Mouse (Mus musculus) 416B (cell line): ENCODE measurements around the gene Gm47841.

ENCODE experiments used
- DNase-seq: peaks from one replicate; pipeline ENCODE4 v3.0.0; 2011; ENCODE audit warnings: low read depth

Gm47841 gene

DNA sequence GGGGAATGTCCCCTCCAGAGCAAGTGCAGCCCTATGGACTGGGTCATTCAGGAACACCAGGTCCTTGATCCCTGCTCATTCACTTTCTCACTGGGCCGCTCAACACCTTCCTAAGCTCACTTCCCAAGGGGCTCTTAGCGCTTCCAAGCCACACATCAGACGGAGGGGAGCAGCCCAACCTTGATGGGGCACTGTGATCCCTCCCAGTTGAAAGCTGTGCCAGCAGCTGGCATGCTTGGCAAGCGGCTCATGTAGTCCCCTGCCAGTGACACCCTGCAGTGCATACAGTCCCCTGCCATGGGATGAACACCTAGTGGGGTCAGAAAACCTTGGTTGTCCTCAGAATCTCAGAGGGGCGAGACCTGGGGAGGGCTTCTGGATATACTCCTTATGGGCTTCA lies 26.9 kb upstream of the Gm47841 start:
- DNase-seq, result no peak

DNA sequence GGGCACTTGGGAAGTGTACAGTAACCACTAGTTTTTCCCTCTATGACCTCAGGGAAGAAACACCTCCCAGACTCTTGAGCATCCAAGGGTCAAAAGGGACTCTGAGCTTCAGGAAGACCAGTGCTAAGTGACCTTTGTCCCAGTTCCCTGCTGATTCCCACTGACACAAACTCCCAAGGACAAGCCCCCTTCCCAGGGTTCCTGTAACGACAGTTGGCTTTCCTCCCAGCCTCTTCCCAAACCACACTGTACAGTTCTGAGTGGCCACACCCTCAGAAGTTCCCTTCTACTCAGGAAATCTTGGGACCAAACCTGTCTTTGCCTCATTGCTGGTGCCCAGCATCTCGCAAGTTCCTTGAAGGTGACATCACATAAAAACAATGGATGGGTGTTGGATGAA lies 25.5 kb upstream of the Gm47841 start:
- no peak for DNase-seq

DNA sequence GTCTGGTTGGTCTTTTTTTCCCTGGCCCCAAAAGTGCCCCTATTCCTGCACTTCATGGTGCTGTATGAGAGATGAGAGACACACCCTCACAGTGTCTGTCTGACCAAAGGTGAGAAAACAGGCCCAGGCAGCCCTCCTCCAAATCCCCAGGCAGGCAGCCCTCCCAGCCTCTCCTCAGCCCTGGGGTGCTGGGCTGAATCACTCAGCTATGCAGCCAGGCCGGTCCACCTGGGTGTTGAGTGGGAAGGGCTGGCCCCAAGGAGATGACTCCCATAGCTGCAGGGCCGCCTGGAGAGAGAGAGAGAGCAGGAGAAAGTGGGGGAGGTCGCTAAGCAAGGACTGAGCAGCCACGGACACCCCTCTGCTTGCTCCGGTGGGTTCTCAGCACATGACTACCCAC lies 23.6 kb upstream of the Gm47841 start:
- no peak for DNase-seq

DNA sequence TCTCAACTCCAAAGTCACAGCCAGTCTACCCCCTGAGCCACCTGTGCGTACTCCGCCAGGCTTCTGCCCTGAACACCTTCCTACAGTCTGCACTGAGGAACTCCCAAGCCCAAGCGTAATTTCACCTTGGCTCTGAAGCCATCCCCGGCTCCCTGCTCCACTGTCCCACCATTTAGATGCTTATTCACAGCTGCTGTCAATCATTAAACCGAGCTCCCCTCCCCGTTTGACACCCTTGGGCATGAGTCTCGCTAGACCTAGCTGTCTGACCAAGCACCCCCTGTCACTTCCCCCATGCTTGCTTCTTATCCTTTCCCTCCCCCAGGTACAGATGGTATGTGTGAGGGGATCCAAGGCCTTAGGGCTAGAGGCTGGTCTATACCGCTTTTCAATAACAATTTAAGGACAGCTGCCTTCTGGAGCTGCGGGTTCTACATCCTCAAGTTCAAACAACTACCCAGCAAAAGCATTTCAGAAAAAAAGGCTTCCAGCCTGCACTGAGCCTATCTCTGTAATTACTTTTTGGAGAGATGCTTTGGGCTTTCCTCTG lies 22.5 kb upstream of the Gm47841 start:
- DNase-seq, result no peak

DNA sequence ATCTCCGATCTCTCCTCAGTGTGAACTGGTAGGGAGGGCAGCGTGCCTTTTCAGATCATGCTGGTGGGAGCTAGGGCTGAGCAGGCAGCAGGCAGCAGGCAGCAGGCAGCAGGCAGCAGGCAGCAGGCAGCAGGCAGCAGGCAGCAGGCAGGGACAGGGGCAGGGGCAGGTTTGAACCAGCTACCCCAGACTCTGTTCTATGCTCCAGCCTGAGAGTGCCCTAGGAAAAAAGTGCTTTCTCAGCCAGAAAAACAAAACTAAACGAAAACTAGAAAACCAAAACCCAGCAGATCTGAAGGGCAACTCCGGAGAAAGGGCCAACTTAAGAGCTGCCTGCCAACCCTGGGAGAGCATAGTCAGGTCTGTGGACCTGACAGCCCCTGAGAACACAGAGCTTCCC lies 21.5 kb upstream of the Gm47841 start:
- DNase-seq, result no peak

DNA sequence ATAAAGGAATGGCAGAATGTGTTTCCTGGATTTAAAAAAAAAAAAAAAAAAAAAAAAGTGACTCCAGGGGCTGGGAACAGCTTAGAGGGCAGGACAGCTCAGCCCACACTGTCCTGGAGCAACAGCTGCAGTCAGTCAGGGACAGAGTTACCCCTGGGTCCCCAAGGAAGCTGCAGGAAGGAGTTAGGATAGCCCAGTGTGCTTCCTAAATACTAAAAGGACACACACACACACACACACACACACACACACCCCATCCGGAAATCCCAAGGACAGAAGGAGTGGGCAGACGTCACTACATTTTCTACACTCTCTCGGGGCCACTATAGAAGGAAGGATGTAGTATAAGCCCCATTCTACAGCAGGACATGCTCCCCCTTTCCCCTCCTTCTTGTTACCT lies 20.8 kb upstream of the Gm47841 start:
- no peak for DNase-seq

DNA sequence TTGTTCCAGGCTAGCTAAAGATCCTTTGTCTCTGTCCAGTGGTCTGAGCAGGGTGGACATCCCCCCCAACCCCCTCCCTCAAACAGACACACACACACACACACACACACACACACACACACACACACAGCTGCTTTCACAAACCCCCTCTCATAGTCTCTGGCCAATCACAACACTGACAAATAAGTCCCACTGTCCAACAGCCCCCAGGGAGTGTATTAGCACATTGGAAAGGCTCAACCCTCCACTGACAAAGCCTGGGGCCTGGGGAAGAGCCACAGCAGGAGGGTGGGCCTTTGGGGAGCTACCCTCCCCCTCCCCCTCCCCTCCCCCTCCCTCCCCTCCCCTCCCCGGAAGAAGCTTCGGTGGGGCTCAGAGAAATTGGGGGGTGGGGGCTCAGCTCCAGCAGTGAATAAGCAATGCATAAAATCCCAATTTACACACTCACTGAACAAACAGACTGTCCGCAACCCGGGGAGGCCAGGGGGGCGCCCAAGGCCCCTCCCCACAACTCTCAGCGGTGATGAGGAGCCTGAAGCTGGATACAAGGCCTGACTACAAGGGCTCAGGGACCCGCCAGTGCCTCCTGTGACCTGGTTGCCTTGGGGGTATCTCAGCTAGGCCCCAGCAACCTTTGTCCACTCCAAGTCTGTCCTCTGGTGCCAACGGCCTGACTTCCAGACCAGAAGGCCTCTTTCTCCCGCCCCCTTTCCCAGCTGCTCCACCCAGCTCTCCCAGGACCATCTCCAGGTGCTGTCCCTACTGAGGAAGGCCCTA lies 19.9 kb upstream of the Gm47841 start:
- DNase-seq, result no peak

DNA sequence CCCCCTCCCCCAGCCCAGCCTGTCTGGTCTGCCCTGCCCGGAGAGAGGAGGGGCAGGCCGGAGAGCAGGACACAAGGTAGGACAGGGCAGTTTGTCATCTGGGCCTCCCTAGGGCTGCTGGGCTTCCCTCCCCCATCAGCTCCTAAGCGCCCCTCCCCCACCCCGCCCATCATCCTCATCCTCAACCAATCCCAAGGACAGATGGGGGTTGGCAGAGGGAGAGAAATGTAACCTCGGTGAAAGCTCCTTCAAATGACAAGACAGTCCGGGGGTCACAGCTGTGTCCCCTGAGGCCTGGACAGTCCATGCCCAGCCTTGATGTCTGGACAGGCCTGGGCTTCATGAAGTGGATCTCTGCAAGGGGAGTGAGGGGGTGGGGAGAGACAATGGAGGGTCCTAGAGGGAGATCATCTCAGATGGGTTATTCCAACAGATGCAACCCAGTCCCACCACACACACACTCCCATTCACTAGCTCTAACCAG lies 19.2 kb upstream of the Gm47841 start:
- DNase-seq, result no peak

DNA sequence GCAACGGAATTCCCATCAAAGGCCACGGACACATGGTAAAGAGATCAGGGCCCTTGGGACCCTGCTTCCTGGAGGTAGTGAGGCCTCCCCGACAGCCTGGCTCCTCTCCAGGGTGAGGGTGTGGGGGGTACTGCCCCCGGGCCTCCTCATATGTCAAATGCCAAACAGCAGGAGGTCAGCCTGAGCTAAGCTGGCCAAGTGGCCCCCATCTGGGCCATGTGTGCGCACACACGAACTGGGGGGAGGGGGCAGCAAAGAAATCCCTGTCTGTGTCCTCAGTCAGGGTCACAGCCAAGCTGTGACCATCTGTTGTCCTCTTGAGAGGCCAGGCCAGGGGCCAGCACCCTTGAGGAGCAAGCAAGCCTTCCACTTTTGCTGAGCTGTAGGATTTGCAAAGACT lies 17.9 kb upstream of the Gm47841 start:
- no peak for DNase-seq

DNA sequence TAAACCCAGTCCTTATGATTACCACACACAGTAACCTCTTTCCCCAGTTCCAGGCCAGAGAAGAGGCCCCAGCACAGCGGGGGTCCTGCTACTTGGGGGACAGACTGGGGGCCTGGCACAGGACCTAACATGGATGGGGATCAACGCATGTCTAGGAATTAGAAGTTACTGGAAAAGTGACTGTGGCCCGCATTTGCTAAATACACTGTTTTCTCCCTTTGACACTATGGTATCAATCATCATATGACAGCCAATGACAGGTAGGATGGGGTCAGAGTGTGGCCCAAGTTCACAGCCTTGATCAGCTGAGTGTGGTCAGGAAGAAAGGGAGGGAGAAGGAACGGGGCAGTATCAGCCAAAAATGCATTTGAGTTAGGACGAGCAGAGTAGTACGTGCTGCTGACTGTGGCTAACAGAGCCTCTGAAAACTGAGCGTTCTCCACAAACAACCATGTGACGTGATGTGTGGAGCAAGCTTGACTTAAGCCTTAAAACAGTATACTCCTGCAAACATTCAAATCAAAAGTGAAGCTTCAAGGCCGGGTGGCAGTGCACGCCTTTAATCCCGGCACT lies 13.2 kb upstream of the Gm47841 start:
- DNase-seq, result no peak

DNA sequence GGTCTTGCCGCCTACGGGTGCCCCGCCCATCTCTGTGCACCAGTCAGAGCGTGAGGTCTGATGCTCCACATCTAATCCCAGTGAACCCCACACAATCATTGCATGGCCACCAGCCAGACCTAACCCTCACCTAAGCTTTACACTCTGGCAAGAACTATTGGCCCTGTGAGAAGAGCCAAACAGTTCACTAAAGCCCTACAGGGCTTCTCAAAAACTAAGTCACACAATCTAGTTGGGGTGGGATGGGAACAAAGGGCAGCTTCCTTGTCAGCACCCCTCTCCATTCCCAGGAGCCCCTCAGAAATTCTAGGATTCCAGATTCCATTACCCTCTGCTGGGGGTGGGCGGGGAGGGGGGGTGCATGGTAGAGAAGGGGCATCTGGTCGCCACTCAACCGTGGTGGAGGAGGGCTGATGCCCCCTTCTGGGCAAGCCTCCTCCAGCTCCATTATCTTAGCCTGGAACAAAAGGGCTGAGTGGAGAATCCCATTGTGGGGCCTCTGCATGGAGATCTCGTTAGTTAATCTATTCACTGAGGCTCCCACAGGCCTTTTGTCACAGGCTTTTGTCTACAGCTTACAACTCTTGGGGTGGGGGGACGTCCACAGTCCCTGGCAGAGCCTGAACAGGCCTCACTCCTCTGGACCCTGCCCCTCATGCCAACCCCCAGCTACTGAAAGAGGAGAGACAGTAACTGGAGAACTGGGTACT lies 12.5 kb upstream of the Gm47841 start:
- no peak for DNase-seq

DNA sequence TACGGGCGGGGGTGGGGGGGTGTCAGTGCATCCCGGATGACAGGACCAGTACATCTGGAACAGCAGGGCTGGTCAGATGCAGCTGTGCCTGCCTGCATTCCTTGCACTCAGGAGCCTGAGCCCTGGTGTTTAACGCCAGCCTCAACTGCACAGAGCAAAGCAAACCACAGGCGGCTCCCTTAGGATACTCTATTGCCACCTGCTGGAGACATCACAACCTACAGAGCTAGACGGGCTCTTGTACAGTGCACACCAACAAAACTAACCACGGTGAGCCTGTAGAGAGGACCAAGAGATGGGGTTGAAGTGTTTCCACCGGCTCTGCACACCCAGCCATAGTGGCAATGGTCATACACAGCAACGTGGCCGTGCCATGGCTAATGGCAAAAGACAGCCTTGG lies 9.0 kb upstream of the Gm47841 start:
- peak; percentile 67 for DNase-seq

DNA sequence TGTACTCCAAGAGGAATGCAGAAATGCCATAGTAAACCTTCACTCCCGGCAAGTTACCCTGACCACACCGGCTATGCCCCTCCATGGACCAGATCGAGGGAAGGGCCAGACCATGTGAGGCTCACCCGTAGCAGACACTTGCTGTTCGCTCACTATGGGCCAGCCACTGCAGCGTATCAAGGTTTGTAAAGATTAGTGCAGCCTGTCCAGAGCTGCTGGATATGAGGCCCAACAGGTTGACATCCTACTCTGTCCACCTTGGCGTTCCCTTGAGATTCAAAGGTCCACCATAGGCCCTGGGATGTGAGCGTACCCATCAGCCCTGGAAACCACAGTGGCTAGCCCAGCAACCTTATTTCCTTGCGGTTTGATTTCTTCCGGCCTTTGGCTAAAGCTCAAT lies 7.3 kb upstream of the Gm47841 start:
- no peak for DNase-seq

DNA sequence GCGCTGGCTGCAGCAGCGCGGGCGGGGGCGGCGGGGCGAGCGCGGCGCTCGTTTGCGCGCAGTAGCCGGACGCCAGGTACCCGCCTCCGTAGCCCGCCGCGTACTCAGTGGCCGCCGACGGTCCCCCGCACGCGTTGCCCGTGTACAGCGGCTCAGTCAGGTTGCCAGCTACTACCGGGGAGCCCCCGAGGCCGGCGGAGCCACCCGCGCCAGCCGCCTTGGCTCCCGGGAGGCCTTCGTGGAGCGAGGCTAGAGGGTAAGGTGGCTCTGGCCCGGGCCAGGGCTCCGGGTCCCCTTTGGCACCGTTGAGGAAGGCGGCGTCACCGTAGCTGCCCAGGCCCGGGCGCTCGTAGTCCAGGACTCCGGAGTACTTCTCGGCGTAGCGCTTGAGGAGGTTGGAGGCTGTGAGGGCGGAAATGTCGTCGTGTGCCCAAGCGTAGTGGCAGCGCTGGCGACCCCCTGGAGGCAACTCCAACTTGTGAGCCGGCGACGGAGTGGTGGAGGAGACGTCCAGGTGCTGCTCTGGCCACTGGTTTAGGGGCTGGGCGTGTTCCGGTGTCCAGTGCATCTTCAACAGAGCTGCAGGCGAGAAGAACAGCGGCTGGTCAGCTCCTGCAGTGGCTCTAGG lies 6.7 kb upstream of the Gm47841 start:
- no peak for DNase-seq

DNA sequence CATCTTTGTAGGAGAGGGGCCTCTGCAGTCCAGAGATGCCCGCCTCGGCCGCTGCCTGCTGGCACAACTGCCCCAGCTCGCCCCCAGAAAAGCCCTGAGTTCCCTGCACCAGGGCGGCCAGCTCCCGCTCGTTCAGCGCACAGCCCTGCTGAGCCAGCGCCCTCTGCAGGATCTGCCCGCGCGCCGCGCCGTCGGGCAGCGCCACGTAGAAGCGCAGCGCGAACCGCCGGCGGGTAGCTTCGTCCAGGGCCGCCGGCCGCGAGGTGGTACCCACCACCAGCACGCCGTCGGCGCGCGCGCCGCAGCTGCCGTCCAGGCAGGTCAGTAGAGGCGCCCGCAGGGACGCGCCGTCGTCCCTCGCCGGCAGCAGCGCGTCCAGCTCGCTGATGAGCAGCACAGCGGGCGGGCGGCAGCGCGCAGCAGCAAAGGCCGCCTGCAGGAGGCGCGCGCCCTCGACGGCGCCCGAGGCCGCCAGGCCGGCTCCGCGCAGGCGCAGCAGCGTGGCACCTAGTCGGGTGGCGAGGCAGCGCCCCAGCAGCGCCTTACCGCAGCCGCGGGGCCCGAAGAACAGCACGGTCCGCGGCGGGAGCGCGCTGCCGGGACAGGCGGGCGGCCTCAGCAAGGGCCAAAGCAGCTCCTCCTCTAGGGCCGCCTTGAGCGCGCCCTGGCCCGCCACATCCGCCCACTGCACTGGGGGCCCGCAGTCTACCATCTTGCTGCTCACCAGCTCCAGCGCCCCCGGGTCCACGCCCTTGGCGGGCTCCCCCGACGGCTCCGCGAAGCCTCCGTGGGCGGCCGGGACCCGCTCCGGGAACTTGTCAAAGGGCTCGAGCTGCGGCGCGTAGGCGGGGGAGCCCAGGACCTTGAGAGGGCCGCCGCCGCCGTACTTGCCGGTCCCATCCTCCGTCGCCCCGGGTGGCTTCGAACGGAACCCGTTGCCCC lies 5.6 kb upstream of the Gm47841 start:
- DNase-seq, result no peak

DNA sequence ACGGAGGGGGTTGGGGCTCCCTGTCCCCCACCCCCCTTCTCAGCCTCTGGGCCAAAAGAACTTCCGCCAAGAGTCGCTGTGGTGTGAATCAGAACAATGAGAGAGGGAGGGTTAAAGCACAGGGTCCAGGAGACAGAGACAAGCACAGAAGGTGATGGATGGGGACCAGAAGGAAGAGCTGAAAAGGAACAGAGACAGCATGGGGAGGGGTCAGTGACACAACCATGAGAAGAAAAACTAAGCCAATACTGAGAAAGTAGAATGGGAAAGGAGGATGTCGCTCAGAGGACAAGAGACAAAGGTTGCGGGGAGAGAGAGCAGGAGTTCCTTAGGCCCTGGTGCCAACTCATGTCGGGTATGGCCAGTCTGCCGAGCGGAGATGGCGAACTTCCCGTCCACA lies 4.7 kb upstream of the Gm47841 start:
- no peak for DNase-seq

DNA sequence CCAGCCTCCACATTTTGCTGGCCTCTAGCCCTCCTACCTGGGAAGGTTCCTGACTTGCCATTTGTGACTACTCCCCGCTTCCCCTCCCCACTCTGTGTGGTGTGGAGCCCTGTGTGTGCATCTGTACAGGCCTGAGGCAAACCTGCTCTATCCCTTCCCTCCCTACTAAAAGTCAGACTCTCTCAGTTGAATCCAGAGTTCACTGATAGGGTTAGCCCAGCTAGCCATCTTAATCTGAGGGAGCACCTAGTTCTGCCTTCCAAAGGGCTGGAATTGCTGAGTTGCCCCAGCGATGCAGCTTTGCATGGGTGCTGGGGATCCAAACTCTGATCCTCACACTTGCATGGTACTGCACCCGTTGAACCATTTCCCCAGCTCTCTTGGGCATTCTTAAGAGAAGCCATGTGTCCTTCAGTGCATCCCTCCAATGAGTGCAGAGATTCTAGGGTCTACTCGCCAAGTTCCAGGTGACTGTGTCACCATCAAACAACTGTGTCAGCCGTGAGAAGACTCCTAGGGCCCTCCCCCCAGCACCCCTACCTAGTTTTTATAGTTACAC lies 1.2 kb upstream of the Gm47841 start:
- no peak for DNase-seq

DNA sequence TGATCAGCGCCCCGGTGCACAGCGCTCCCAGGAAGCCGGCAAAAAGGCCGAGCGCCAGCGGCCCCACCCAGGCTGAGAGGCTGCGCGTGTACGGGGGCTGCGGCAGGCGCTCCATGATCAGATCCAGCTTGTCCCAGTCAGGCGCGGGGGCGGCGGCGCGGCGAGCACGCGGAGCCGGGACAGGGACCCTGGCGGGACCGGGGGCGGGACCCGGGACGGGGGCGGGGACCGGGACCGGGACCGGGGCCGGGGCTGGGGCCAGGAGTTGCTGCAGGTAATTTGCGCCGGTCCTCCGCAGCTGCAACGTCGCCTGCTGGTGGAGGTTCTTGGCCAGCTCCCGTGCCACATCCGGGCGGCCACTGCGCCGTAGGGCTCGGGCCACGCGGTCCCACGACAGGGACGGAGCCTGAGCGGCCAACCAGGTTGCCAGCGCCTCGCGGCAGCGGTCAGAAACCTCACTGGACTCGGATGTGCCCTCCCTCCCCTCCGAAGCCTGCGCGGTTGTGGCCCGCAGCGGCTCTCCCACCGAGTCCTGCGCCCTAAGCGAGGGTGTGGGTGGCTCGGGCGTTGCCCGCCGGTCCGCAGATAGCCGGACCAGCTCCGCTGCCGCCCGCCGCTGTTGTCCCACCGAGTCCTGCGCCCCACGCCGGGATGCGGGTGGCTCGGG lies 537 bp downstream of the Gm47841 start:
- no peak for DNase-seq

DNA sequence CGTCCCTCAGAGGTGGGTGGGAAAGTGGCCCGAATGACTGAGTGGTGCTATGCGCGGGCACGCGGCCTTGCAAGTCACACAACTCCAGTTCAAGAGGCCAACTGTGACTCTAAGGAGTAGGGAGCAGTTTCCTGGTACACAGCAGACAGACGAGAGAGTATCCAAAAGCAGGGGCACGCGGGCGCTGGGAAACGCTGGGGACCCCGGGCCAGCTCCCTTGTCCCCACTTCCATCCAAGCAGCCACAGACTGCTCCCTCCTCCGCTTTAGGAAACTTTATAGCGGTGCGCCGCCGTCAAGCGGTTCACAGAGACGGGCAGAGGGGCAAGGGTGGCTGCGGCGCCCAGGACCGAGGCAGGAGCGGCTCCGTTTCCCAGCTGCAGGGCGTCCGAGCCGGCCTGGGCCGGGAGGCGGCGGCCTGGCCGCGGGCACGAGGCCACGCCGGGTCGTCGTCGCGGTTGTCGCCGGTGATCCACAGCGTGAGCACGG lies 1.1 kb downstream of the Gm47841 start:
- DNase-seq, result no peak

DNA sequence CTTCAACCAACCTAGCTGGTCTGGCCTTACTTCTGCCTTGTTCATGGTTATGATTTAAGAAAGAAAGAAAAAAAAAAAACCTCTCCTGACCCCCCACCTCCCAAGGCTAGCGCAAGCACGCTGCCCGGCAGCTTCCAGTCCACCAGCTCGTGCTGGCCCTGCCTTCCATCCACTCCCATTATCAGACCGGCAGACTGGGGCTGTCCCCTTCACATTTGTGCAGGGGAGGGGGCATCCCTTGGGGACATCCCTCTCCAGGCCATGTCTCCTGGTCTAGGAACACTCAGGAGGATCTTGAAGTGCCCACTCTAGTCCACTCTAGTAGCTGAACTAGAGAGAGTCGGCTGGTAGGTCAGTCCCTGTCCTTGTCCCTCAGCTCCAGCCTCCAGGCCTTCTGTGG lies 2.7 kb downstream of the Gm47841 start:
- no peak for DNase-seq
